26 mouse cellular contexts compared by ENCODE assay signal in genomic region chr11:94546381-94546780, GRCm38 (mm10). TPM values are rescaled to one million over a fixed set of nuclear protein-coding genes. Genes with fewer than 3 reads are reported as not detected.
DNase-seq lines count a peak whose midpoint lies in the region; ATAC-seq and TF ChIP-seq lines count a peak whose summit lies in the region.
"Had no signal": no experiment of that assay in that cellular context is flagged by ENCODE, and none has a peak within 500 bp of the region (broad histone marks: within the 10 kb centered on the region; RNA-seq: fewer than 3 reads in every experiment).

No protein-coding gene starts in this region.

- 81% methylated on average over 5 of the region's 5 CpGs for WGBS in stomach, postnatal 0 days

- peak; percentile 41 for DNase-seq in cerebellum, adult 11-12 months
- no peak for DNase-seq in cerebellum, postnatal 4 days (ENCODE audit: low spot score in 2 of 2)
- DNase-seq in cerebellum, adult 9-11 months = peak; percentile 47
- DNase-seq in cerebellum, postnatal 36 days = no peak
- peak; percentile 54 for DNase-seq in ES-CJ7 (ENCODE audit: low read depth, low spot score)
- no peak for DNase-seq in stomach, postnatal 0 days (ENCODE audit: low spot score)
- DNase-seq in kidney, adult 8-10 months = no peak
- DNase-seq: adrenal gland, postnatal 10 days; adrenal gland, postnatal 36 days; cerebellum, postnatal 10 days; embryo, embryonic 11 days; gastrocnemius, postnatal 10 days; gastrocnemius, postnatal 36 days; kidney, adult 11 months; kidney, adult 9 months had no signal

- H3K27ac ChIP-seq in stomach, postnatal 0 days (replicated peaks) = no peak overlapping the region
- H3K27ac ChIP-seq: embryonic facial prominence, embryonic 10.5 days; embryonic facial prominence, embryonic 13.5 days; forebrain, embryonic 12.5 days; forebrain, embryonic 15.5 days; hindbrain, embryonic 10.5 days; hindbrain, embryonic 13.5 days had no signal

- ATAC-seq in stomach, postnatal 0 days (ENCODE audit: low FRiP score, low TSS enrichment) = no peak
- ATAC-seq: forebrain, embryonic 15.5 days; hindbrain, embryonic 16.5 days; inflammation-experienced regulatory T-cells, adult 6 months had no signal

- no peak overlapping the region for H3K9ac ChIP-seq in stomach, postnatal 0 days (ENCODE audit: low read length)
- H3K9ac ChIP-seq: embryonic facial prominence, embryonic 13.5 days; forebrain, embryonic 12.5 days; forebrain, embryonic 15.5 days; hindbrain, embryonic 13.5 days had no signal

- H3K4me2 ChIP-seq in stomach, postnatal 0 days (replicated peaks; ENCODE audit: low read depth) = no peak overlapping the region
- H3K4me2 ChIP-seq: embryonic facial prominence, embryonic 13.5 days; forebrain, embryonic 12.5 days; forebrain, embryonic 15.5 days; heart, embryonic 11.5 days; hindbrain, embryonic 13.5 days had no signal

- peaks cover 5% of the 10 kb centered on the region for H3K4me1 ChIP-seq in stomach, postnatal 0 days (replicated peaks; ENCODE audit: control insufficient read depth, insufficient read depth)

- no peaks in the 10 kb centered on the region for H3K9me3 ChIP-seq in stomach, postnatal 0 days (ENCODE audit: control insufficient read depth, low read length)
- H3K9me3 ChIP-seq: embryonic facial prominence, embryonic 10.5 days; embryonic facial prominence, embryonic 13.5 days; forebrain, embryonic 12.5 days; forebrain, embryonic 15.5 days; hindbrain, embryonic 13.5 days had no signal

- H3K36me3 ChIP-seq in stomach, postnatal 0 days (ENCODE audit: control insufficient read depth, insufficient read depth, low read length) = no peaks in the 10 kb centered on the region
- H3K36me3 ChIP-seq: forebrain, embryonic 15.5 days had no signal

- peak; percentile 4; the same call in 1 of the 2 replicates for TF ChIP-seq CTCF in stomach, postnatal 0 days (IDR thresholded peaks at IDR 0.05; ENCODE audit: low read depth)

- TF ChIP-seq EP300 in stomach, postnatal 0 days (optimal IDR thresholded peaks at IDR 0.05) = no peak

- no peak overlapping the region for H3K4me3 ChIP-seq in stomach, postnatal 0 days (ENCODE audit: low read depth, low read length)
- H3K4me3 ChIP-seq: embryonic facial prominence, embryonic 10.5 days; embryonic facial prominence, embryonic 13.5 days; erythroblast, embryonic 14.5 days; forebrain, embryonic 12.5 days; forebrain, embryonic 15.5 days; hindbrain, embryonic 10.5 days; hindbrain, embryonic 13.5 days had no signal

- no peaks in the 10 kb centered on the region for H3K27me3 ChIP-seq in stomach, postnatal 0 days (ENCODE audit: control insufficient read depth, insufficient read depth, low read length)
- H3K27me3 ChIP-seq: CH12.LX; embryonic facial prominence, embryonic 13.5 days; forebrain, embryonic 15.5 days; hindbrain, embryonic 13.5 days had no signal

RNA-seq across cellular contexts. Expression of gene Rsad1, which starts 2.7 kb away (rescaled TPM):
- polyA plus RNA-seq in stomach, postnatal 0 days (2015; fragmentation: Nextera tagmentation; extraction: Ambion mirVana) = 3.4 and 3.8 TPM in 2 replicates
- polyA plus RNA-seq: erythroblast, embryonic 14.5 days had no signal

RNA-seq across cellular contexts. Expression of gene Chad, which starts 18.5 kb away (rescaled TPM):
- polyA plus RNA-seq in stomach, postnatal 0 days (2015; fragmentation: Nextera tagmentation; extraction: Ambion mirVana) = 80.8 and 87.5 TPM in 2 replicates
- polyA plus RNA-seq: erythroblast, embryonic 14.5 days; heart, embryonic 11.5 days had no signal

RNA-seq across cellular contexts. Expression of gene Mycbpap, which starts 24.8 kb away (rescaled TPM):
- polyA plus RNA-seq in stomach, postnatal 0 days (2015; fragmentation: Nextera tagmentation; extraction: Ambion mirVana) = 1.4 and 1.9 TPM in 2 replicates
- polyA plus RNA-seq: erythroblast, embryonic 14.5 days; inflammation-experienced regulatory T-cells, adult 6 months had no signal

RNA-seq across cellular contexts. Expression of gene Epn3, which starts 46.6 kb away (rescaled TPM):
- 53.4 and 60.1 TPM in 2 replicates for polyA plus RNA-seq in stomach, postnatal 0 days (2015; fragmentation: Nextera tagmentation; extraction: Ambion mirVana)
- polyA plus RNA-seq: erythroblast, embryonic 14.5 days; inflammation-experienced regulatory T-cells, adult 6 months had no signal

RNA-seq across cellular contexts. Expression of gene Acsf2, which starts 55.3 kb away (rescaled TPM):
- polyA plus RNA-seq in stomach, postnatal 0 days (2015; fragmentation: Nextera tagmentation; extraction: Ambion mirVana) = 2.5 and 3.0 TPM in 2 replicates

Comparison
In these comparisons a context has a peak if more than half of its experiments do, and no peak if none do; other contexts are left out.
1. DNase-seq: peak in cerebellum, adult 11-12 months (single experiment), cerebellum, adult 9-11 months (single experiment) and ES-CJ7 (single experiment); none in cerebellum, postnatal 4 days (0 of 2), cerebellum, postnatal 36 days (0 of 2), stomach, postnatal 0 days (single experiment) and kidney, adult 8-10 months (0 of 2).